Mouse (Mus musculus) embryonic facial prominence, embryonic 13.5 days (tissue): ENCODE data around the gene Gbp8. TPM values are rescaled to one million over a fixed set of nuclear protein-coding genes. Genes with fewer than 3 reads are reported as not detected.
"Not testable (repeated sequence)": the region's sequence is repeated elsewhere in the genome, so short reads cannot be mapped to it uniquely, and the experiment has no call there.

ENCODE experiments used
- ATAC-seq: fragments of 200-750 bp; cut with Nextera tagmentation; 2 replicates; pipeline ENCODE4 v1.8.0; 2017; ENCODE audit warnings: low read depth; ENCODE audit not compliant: insufficient number of reproducible peaks, insufficient read depth, low FRiP score, low TSS enrichment
- H3K27ac ChIP-seq: fragments of 300-500 bp; sonication (generic); 2 replicates; pipeline ENCODE4 v1.5.1; 2015; ENCODE audit warnings: moderate library complexity, mild to moderate bottlenecking, inconsistent platforms
- H3K27me3 ChIP-seq: fragments of 300-500 bp; sonication (generic); 2 replicates; pipeline ENCODE4 v1.6.1; 2015; ENCODE audit warnings: mild to moderate bottlenecking, inconsistent platforms
- H3K36me3 ChIP-seq: fragments of 300-500 bp; sonication (generic); 2 replicates; pipeline ENCODE4 v1.6.1; 2015; ENCODE audit warnings: mild to moderate bottlenecking, inconsistent platforms
- H3K4me1 ChIP-seq: fragments of 300-500 bp; sonication (generic); 2 replicates; pipeline ENCODE4 v1.6.1; 2015; ENCODE audit warnings: inconsistent platforms
- H3K4me2 ChIP-seq: fragments of 300-500 bp; sonication (generic); 2 replicates; pipeline ENCODE4 v1.6.1; 2015; ENCODE audit warnings: moderate library complexity, mild to moderate bottlenecking, inconsistent platforms
- H3K4me3 ChIP-seq: fragments of 300-500 bp; sonication (generic); 2 replicates; pipeline ENCODE4 v1.5.1; 2015; ENCODE audit warnings: mild to moderate bottlenecking, inconsistent platforms
- H3K9ac ChIP-seq: fragments of 300-500 bp; sonication (generic); 2 replicates; pipeline ENCODE4 v1.6.1; 2015; ENCODE audit warnings: mild to moderate bottlenecking, inconsistent platforms
- H3K9me3 ChIP-seq: fragments of 300-500 bp; sonication (generic); 2 replicates; pipeline ENCODE4 v1.6.1; 2016; ENCODE audit warnings: inconsistent platforms
- WGBS: fragments of 180-500 bp; shearing (Covaris S2); methylation state at CpG from one replicate; pipeline ENCODE4 v1.1.7; 2015; ENCODE audit warnings: mixed read lengths; 5-methylcytosine and 5-hydroxymethylcytosine counted together
- polyA plus RNA-seq: library from polyadenylated mRNA; unstranded; fragments of >200 nt; fragmentation: Nextera tagmentation; extraction: Ambion mirVana; gene quantifications from 2 replicates; pipeline ENCODE4 v1.2.1, GENCODE M21; 2015

The Gbp8 gene
- polyA plus RNA-seq, 1 experiment from 2014 or later, result not detected

GRCm38 (mm10) chr5:105114696-105115095 lies 24.6 kb downstream of the Gbp8 start:
- H3K27ac ChIP-seq, result no peak overlapping the region
- no peaks in the 10 kb centered on the region for H3K4me1 ChIP-seq
- H3K4me3 ChIP-seq, result no peak overlapping the region
- WGBS, result 89% methylated on average over 2 of the region's 2 CpGs
- H3K9me3 ChIP-seq, result no peaks in the 10 kb centered on the region
- no peak overlapping the region for H3K4me2 ChIP-seq
- ATAC-seq, result no peak
- no peaks in the 10 kb centered on the region for H3K27me3 ChIP-seq
- H3K36me3 ChIP-seq, result no peaks in the 10 kb centered on the region
- no peak overlapping the region for H3K9ac ChIP-seq

DNA sequence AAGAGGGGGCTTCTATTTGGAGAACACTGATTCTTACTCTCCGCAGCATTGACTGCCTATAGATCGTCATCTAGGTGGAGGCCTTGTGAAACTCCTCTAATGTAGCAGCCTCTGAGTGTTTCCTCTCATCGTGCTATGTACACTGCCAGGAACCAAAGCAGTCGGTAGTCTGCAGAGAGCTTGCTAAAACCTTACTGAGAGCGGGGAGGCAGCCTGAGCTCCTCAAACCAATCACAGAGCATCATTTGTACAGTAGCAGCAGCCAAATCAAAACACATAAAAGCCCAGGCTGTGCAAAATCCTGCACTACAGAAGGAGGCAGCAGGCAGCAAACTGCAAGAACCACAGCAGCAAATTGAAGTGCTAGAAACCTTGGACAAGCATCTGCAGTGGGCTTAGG lies 25.7 kb downstream of the Gbp8 start:
- Histone ChIP-seq H3K9ac (no peak overlapping the region), H3K4me1 (no peaks in the 10 kb centered on the region), H3K27me3 (no peaks in the 10 kb centered on the region), H3K4me2 (no peak overlapping the region), H3K4me3 (no peak overlapping the region), H3K9me3 (no peaks in the 10 kb centered on the region), H3K27ac (no peak overlapping the region), H3K36me3 (no peaks in the 10 kb centered on the region)
- 90% methylated on average over 5 of the region's 5 CpGs for WGBS
- ATAC-seq, result no peak

DNA sequence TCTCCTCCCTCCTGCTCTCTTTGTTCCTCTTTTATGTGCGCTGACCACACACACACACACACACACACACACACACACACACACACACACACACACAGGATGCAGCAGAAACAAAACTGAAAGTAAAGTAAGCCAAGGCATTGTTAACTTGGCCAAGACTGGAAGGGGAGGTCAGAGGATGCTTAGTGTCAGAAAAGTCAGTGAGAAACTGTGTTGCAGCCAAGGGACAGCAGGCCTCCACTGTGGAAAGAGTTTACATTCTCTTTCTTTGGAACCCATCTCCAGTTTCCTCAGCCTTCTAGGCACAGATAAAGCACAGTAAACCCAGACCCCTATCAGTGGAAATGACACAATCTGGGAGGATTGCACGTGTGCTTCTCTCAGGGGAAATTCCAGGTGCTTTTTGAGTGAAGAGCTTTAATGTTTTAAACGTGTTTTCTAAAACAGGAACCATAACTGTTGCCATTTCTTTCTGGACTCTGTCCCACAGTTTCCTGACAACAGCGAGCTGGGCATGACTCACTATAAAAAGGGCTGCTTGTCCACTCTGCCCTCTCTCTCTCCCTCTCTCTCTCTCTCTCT lies 29.0 kb downstream of the Gbp8 start:
- not testable (repeated sequence) for H3K9me3 ChIP-seq, H3K27ac ChIP-seq, H3K9ac ChIP-seq, ATAC-seq, H3K4me1 ChIP-seq, H3K4me2 ChIP-seq, H3K36me3 ChIP-seq, H3K27me3 ChIP-seq, H3K4me3 ChIP-seq
- WGBS, result 19% methylated on average over 4 of the region's 4 CpGs

- H3K9me3 ChIP-seq, ATAC-seq, H3K27me3 ChIP-seq, H3K4me2 ChIP-seq, H3K9ac ChIP-seq, H3K4me3 ChIP-seq, H3K4me1 ChIP-seq, H3K27ac ChIP-seq, H3K36me3 ChIP-seq: not testable (repeated sequence)
- 28% methylated on average over 1 of the region's 1 CpGs for WGBS
These were observed 29.6 kb downstream of the Gbp8 start for GRCm38 (mm10) chr5:105109775-105110174.

- not testable (repeated sequence) for ATAC-seq, H3K4me3 ChIP-seq, H3K9me3 ChIP-seq, H3K4me2 ChIP-seq, H3K36me3 ChIP-seq, H3K27me3 ChIP-seq, H3K4me1 ChIP-seq, H3K27ac ChIP-seq, H3K9ac ChIP-seq
- 71% methylated on average over 2 of the region's 2 CpGs for WGBS
These were observed 33.7 kb downstream of the Gbp8 start for GRCm38 (mm10) chr5:105105689-105106088.

DNA sequence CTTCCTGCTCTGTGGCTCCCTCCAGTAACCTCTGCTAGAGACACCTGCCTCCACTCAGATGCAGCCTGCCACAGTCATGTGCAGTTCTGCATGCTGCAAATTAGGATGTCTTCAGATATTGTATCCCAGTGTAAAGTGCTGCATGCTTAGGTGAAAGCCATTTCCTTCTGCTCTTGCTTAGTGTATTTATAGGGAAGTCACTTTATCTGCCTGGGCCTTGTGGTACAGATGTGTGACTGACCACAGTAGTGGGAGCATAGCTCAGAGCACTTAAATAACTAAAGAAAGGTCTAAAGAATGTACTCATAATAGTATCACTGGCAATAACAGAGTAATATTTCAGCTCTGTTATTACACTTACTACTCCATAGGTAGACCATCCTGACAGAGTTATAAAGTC lies 57.4 kb downstream of the Gbp8 start:
- Histone ChIP-seq H3K4me2 (no peak overlapping the region), H3K4me3 (no peak overlapping the region)
- no peak for ATAC-seq

DNA sequence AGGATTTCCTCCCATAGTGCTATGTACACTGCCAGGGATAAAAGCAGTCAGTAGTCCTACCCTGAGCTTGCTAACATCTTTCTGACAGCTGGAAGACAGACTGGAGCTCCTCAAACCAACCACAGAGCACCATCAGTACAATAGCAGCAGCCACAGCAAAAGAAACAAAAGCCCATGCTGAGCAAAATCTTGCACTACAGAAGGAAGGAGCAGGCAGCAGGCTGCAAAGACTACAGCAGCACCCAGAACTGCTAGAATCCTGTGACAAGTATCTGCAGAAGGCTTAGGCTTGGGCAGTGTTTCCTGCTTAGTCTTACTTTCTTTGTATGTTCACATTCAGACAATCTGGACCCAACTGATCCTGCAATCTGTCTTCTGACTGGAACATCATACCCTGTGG lies 71.0 kb downstream of the Gbp8 start:
- H3K4me3 ChIP-seq, H3K36me3 ChIP-seq, H3K4me2 ChIP-seq, ATAC-seq, H3K27me3 ChIP-seq, H3K9me3 ChIP-seq, H3K9ac ChIP-seq, H3K4me1 ChIP-seq, H3K27ac ChIP-seq: not testable (repeated sequence)

More for the DNA sequence above, 57.4 kb downstream of the Gbp8 start:
- Histone ChIP-seq H3K9ac (no peak overlapping the region), H3K9me3 (no peaks in the 10 kb centered on the region), H3K27me3 (no peaks in the 10 kb centered on the region), H3K27ac (no peak overlapping the region), H3K4me1 (no peaks in the 10 kb centered on the region), H3K36me3 (no peaks in the 10 kb centered on the region)

GRCm38 (mm10) chr5:105064443-105064842 lies 74.9 kb downstream of the Gbp8 start:
- H3K36me3 ChIP-seq, H3K9me3 ChIP-seq, H3K27ac ChIP-seq, H3K4me1 ChIP-seq, H3K4me3 ChIP-seq, H3K27me3 ChIP-seq, ATAC-seq, H3K4me2 ChIP-seq, H3K9ac ChIP-seq: not testable (repeated sequence)
- WGBS, result 64% methylated on average over 2 of the region's 2 CpGs

DNA sequence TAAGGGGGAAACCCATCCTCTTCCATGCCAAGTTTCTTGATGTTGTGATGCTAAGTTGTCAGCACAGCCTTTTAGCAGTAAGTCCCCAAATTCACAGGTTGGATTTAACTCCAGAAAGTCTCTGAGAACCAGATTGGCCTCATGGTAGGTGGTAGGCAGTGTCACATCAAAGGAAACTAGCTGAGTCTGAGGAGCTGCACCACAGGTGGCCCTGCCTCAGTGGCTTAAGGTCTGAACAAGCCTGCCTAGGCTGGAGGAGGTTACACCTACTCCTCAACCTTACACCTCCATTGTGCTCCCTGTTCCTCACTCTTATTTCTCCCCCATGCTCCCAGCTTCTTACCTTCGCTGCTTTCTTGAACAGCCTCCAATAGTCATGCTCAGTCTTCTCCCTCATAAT lies 76.0 kb downstream of the Gbp8 start:
- no peaks in the 10 kb centered on the region for H3K27me3 ChIP-seq
- H3K27ac ChIP-seq, result no peak overlapping the region
- H3K4me1 ChIP-seq, result no peaks in the 10 kb centered on the region
- WGBS, result 77% methylated on average over 1 of the region's 1 CpGs
- no peaks in the 10 kb centered on the region for H3K36me3 ChIP-seq
- H3K9ac ChIP-seq, result no peak overlapping the region
- H3K4me2 ChIP-seq, result no peak overlapping the region
- no peak overlapping the region for H3K4me3 ChIP-seq
- H3K9me3 ChIP-seq, result no peaks in the 10 kb centered on the region
- no peak for ATAC-seq

DNA sequence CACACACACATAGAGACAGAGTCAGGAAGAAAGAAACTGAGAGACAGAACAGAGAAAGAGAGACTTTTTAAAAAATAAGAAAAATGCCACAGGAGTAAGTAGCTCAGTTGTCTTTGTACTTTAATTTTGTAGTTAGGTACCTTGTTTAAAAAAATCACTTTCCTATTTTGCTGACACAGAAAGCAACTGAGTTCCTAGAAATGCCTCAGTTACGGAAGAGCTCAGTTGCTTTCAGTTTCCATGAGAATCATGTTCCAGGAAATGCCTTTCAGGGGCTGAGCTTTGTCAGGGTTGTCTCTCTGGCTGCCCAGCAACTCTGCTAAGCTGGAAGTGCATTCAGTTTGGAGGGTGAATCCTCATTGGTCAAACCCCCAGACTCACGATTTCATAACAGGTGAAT lies 76.9 kb downstream of the Gbp8 start:
- H3K4me2 ChIP-seq, H3K4me1 ChIP-seq, H3K4me3 ChIP-seq, H3K27me3 ChIP-seq, ATAC-seq, H3K9ac ChIP-seq, H3K36me3 ChIP-seq, H3K9me3 ChIP-seq, H3K27ac ChIP-seq: not testable (repeated sequence)
- WGBS, result 82% methylated on average over 2 of the region's 2 CpGs

- 95% methylated on average over 2 of the region's 2 CpGs for WGBS
These were observed 79.1 kb downstream of the Gbp8 start for GRCm38 (mm10) chr5:105060224-105060623.

GRCm38 (mm10) chr5:105055279-105055678 lies 84.1 kb downstream of the Gbp8 start:
- Histone ChIP-seq H3K4me2 (no peak overlapping the region), H3K4me3 (no peak overlapping the region), H3K27me3 (no peaks in the 10 kb centered on the region), H3K9me3 (no peaks in the 10 kb centered on the region), H3K36me3 (no peaks in the 10 kb centered on the region), H3K27ac (no peak overlapping the region), H3K4me1 (no peaks in the 10 kb centered on the region), H3K9ac (no peak overlapping the region)
- ATAC-seq, result no peak
- WGBS, result 91% methylated on average over 2 of the region's 2 CpGs

More at GRCm38 (mm10) chr5:105060224-105060623, 79.1 kb downstream of the Gbp8 start:
- H3K4me3 ChIP-seq, result no peak overlapping the region
- no peak for ATAC-seq
- no peak overlapping the region for H3K4me2 ChIP-seq
- no peaks in the 10 kb centered on the region for H3K9me3 ChIP-seq
- H3K4me1 ChIP-seq, result no peaks in the 10 kb centered on the region
- H3K36me3 ChIP-seq, result no peaks in the 10 kb centered on the region
- no peaks in the 10 kb centered on the region for H3K27me3 ChIP-seq
- no peak overlapping the region for H3K9ac ChIP-seq
- H3K27ac ChIP-seq, result no peak overlapping the region
